Mouse (Mus musculus) E14TG2a.4 (cell line): ENCODE results near the gene Shc2.

Experiments
- H3K27me3 ChIP-seq: 2 replicates; pipeline ENCODE4 v1.6.1; 2014; ENCODE audit warnings: low read length, control low read depth; ENCODE audit not compliant: insufficient read depth
- H3K36me3 ChIP-seq: 2 replicates; pipeline ENCODE4 v1.6.1; 2014; ENCODE audit warnings: low read length, control low read depth; ENCODE audit not compliant: insufficient read depth
- H3K4me1 ChIP-seq: replicated peaks from 2 replicates; pipeline ENCODE4 v1.6.1; 2014; ENCODE audit warnings: low read depth, low read length, control low read depth
- H3K4me3 ChIP-seq: replicated peaks from 2 replicates; pipeline ENCODE4 v1.5.1; 2014; ENCODE audit warnings: mild to moderate bottlenecking, low read length
- H3K9me3 ChIP-seq: 2 replicates; pipeline ENCODE4 v1.6.1; 2014; ENCODE audit warnings: low read length, control low read depth
- CTCF ChIP-seq: conservative IDR thresholded peaks from 2 replicates; pipeline ENCODE4 v1.5.1; 2014; ENCODE audit warnings: low read length
- NANOG ChIP-seq: IDR thresholded peaks from 2 replicates; pipeline ENCODE4 v1.6.1; 2014; ENCODE audit warnings: borderline replicate concordance, low read length, mixed read lengths
- POU5F1 ChIP-seq: IDR thresholded peaks from 2 replicates; pipeline ENCODE4 v1.6.1; 2014; ENCODE audit warnings: low read length, borderline replicate concordance

Shc2 gene

GRCm38 (mm10) chr10:79660298-79660697 is 22.6 kb upstream of the Shc2 start:
- Histone ChIP-seq H3K9me3 (no peaks in the 10 kb centered on the region), H3K27me3 (peaks cover 12% of the 10 kb centered on the region; the same call in 1 of the 2 replicates), H3K36me3 (no peaks in the 10 kb centered on the region), H3K4me3 (no peak overlapping the region), H3K4me1 (peaks cover 54% of the 10 kb centered on the region)
- TF ChIP-seq NANOG (no peak), POU5F1 (no peak), CTCF (peak; percentile 71)

GRCm38 (mm10) chr10:79658829-79659228 is 21.1 kb upstream of the Shc2 start:
- TF ChIP-seq POU5F1 (no peak), CTCF (peak; percentile 48)
- Histone ChIP-seq H3K27me3 (peaks cover 16% of the 10 kb centered on the region; the same call in 1 of the 2 replicates), H3K36me3 (no peaks in the 10 kb centered on the region), H3K4me3 (no peak overlapping the region), H3K9me3 (no peaks in the 10 kb centered on the region), H3K4me1 (peaks cover 40% of the 10 kb centered on the region)

- H3K4me3 ChIP-seq = no peak overlapping the region
- no peak for TF ChIP-seq POU5F1
- H3K9me3 ChIP-seq = no peaks in the 10 kb centered on the region
- H3K4me1 ChIP-seq = peaks cover 3% of the 10 kb centered on the region
- peaks cover 32% of the 10 kb centered on the region for H3K27me3 ChIP-seq
- no peaks in the 10 kb centered on the region for H3K36me3 ChIP-seq
Observed at GRCm38 (mm10) chr10:79654946-79655395, 17.3 kb upstream of the Shc2 start.

DNA sequence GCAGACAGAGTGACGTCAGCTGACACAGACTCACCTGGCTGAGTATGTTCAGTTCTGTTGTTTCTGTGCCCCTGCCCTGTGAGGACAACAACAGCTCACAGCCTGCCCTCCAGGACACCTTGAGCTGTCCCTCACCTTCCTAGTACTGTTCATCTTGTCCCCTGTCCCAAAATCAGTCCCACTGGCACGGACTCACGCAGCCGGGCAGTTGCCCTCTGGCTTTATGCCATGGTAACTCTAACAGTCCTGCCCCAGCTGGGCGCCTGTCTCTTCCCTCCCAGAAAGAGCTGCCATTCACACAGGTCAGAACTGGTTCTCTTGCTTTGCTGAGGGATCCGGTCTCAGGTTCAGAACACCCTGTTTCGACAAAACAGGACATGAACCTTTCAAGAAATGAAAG is 15.1 kb upstream of the Shc2 start:
- Histone ChIP-seq H3K4me1 (no peaks in the 10 kb centered on the region), H3K4me3 (no peak overlapping the region), H3K27me3 (peaks cover 32% of the 10 kb centered on the region), H3K9me3 (no peaks in the 10 kb centered on the region), H3K36me3 (no peaks in the 10 kb centered on the region)
- TF ChIP-seq NANOG = no peak
- TF ChIP-seq POU5F1 = no peak
- TF ChIP-seq CTCF = no peak

DNA sequence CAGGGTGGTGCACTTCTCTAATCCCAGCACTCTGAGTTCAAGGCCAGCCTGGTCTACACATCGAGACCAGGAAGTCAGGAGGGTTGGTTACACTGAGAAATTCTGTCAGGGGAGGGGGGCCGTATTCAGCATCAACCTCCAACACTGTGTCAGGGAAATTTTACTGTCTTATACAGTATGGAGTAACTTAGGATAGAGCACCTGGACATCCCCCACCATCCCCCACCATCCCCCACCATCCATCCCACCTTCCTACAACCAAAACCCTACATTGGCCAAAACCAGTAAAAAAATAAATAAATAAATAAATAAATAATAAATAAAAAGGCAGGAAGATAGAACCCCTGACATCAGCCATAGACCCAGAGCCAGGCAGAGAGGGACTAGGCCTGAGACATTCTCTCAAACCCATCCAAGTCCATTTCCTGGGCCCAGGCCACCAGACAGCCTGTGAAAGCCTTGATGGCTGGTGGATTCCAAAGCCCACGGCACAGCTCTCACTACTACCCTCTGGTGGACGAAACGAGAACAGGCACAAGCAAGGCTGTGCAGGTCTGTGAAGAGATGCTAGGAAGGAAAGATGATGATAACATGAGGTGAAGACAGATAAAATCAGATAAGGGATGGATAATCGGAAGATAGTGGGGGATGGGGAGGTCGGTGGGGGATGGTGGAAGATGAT is 11.5 kb upstream of the Shc2 start:
- peaks cover 17% of the 10 kb centered on the region for H3K27me3 ChIP-seq
- H3K36me3 ChIP-seq = no peaks in the 10 kb centered on the region
- H3K9me3 ChIP-seq = no peaks in the 10 kb centered on the region
- peaks cover 14% of the 10 kb centered on the region for H3K4me1 ChIP-seq
- TF ChIP-seq NANOG = no peak
- peak; percentile 98 for TF ChIP-seq CTCF
- TF ChIP-seq POU5F1 = no peak
- H3K4me3 ChIP-seq = no peak overlapping the region

DNA sequence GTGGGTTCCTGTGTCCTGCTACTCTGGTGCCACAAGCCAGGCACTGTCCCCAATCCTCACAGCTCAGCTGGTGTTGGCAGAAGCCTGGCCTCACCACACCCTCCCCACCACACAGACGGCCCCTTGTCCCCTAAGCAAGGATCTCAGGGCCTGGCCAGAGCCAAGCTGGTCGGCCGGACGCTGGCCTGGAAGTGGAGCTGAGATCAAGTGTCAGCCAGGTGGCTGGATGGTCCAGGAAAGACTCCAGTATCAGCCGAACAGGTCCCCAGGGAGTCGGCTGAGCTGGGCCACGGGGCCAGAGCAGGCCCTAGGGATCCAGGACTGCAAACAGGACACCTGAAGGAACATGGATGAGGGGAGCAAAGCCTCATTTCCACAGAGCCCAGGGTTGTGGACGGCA is 8.0 kb upstream of the Shc2 start, which contains the start of gene Odf3l2:
Gene Odf3l2 (minus strand): TSS at position 28 of the 400 bp plus-strand sequence.
- no peaks in the 10 kb centered on the region for H3K9me3 ChIP-seq
- no peak for TF ChIP-seq POU5F1
- no peak for TF ChIP-seq CTCF
- no peak for TF ChIP-seq NANOG
- H3K27me3 ChIP-seq = no peaks in the 10 kb centered on the region; the same call in 1 of the 2 replicates
- no peak within 1 kb of the TSS for H3K4me3 ChIP-seq
- H3K4me1 ChIP-seq = peaks cover 32% of the 10 kb centered on the region
- H3K36me3 ChIP-seq = no peaks in the 10 kb centered on the region

DNA sequence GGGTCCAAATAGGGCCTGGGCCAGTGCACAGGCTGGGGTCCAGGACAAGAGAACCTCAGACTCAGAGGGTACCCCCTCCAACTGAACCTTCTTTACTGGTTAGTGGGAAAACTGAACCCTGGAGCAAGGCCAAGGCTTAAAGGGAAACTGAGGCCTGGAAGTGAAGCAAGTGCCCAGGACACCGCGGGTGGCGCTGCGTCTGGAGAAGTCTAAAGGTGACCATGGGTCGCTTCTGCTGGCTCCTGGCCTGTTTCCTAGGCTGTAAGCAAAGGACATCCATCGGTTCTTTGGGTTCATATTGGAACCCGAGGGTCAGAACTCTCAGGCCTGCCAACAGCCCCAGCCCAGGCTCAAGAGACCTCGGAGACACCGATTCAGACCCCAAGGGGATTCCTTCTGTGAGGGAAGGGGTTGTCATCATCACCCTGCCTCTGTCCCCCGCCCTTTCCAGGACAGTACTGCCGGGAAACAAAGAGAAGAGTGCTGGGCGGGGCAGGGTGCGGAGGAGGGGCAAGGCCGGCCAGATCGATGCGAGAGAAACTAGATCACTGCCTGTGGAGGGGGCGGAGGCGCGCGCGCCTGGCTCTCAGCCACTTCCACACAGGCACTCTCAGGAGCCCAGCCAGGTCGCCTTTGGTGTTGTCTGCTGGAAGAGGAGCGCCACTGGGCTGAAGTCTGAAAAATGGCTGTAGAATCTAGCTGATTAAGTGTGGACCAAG is 927 bp upstream of the Shc2 start:
- H3K4me3 ChIP-seq = peak overlapping the region; percentile 91
- no peaks in the 10 kb centered on the region for H3K36me3 ChIP-seq
- H3K9me3 ChIP-seq = no peaks in the 10 kb centered on the region
- TF ChIP-seq POU5F1 (no peak), NANOG (no peak), CTCF (no peak)
- peaks cover 28% of the 10 kb centered on the region for H3K27me3 ChIP-seq
- peaks cover 55% of the 10 kb centered on the region for H3K4me1 ChIP-seq

- H3K36me3 ChIP-seq = no peaks in the 10 kb centered on the region
- peak overlapping the region; percentile 91 for H3K4me3 ChIP-seq
- TF ChIP-seq POU5F1 = no peak
- TF ChIP-seq NANOG = no peak
- peaks cover 45% of the 10 kb centered on the region for H3K4me1 ChIP-seq
- no peaks in the 10 kb centered on the region for H3K9me3 ChIP-seq
- peaks cover 28% of the 10 kb centered on the region for H3K27me3 ChIP-seq
Observed at GRCm38 (mm10) chr10:79636287-79636686, 1.4 kb downstream of the Shc2 start.
